Mouse (Mus musculus): ENCODE data around the gene Cst11.

DNA sequence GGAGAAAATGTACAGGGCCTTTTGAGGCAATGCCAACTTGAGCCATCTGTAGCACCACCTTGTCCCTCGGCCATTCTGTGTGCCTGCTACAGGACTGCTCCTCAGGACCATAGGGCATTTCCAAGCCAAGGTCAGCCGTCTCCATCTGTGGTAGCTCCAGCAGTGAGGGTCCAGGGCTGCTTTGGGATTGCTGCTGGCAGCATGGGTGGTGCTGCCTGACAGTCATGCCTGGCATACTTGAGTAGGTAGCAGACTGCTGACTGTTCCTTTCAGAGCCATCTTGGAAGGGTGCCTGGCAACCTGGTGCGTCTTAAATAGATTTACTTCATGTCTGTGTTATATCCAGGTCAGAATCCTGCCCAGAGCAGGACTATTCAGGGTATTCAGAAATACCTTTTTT lies 28.3 kb downstream of the Cst11 start:
- TF ChIP-seq CTCF (IDR thresholded peaks at IDR 0.05; ENCODE audit: extremely low read depth, insufficient read depth, low read length) (no peak), POLR2A (IDR thresholded peaks at IDR 0.05; ENCODE audit: extremely low read depth, insufficient read depth, low read length) (no peak)

Data from cortical plate, adult 2 months (tissue).